Mouse (Mus musculus) embryonic stem cell, embryonic (primary cell): Measurements from ENCODE around the gene Lrrc4c.

ENCODE experiments used
- CTCF ChIA-PET, 4 experiments: fragments of 300-600 bp in 2 of 4; fragments of 350-600 bp in 2 of 4; sonication (Branson Sonifier 250); formaldehyde crosslinking; loops; one replicate each; lab custom pipeline; 2022; ENCODE audit warnings: inconsistent platforms in 2 of 4; lab: Charles Lee
- POLR2A ChIA-PET, 4 experiments: fragments of 300-600 bp in 2 of 4; fragments of 350-600 bp in 2 of 4; sonication (Branson Sonifier 250); formaldehyde crosslinking; loops; one replicate each; lab custom pipeline; 2022; ENCODE audit warnings: antibody characterized with exemption in 4 of 4, inconsistent platforms in 1 of 4; lab: Charles Lee

Gene Lrrc4c

DNA sequence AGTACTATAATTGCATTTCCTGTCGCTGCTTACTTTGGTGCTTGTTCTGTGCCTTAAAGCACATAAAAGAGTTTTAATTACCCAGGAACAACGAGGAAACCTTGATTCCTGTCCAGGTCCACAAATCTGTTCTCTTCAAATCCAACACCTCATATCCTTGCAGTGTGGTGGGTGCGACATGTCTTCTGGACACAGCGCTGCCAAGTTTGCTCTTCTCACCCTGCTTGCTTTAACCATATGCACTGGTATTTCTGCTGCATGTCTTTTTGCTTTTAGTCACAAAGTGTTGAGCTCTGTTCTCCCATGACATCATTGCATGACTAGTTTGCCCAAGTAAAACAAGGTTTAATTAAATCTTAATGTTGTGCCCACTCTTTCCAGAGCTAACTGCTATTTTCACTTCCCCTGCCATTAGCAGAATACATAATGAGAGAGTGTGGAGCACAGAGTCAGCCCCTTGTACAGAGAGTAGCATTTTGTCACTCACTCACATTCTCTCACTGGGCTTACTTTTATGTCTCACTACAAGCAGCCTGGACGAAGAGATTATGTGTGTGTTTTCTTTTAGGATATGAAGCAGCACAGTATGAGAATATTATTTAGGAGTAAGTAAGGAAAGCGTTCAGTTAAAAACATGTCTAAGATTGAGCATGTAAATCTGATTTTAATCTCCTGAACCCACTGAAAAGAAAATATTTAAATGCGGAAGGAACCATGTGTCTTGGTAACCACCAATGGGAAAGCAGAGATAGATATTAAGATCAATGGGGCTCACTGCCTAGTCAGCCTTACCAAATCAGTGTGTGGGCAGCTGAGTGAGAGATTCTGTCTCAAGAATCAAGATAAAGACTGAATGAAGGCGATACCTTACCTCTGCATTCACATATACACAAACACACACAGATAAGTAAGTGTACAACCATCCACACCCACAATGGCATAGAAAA is 1096.7 kb downstream of the Lrrc4c start:
- POLR2A ChIA-PET: no interaction called here
- CTCF ChIA-PET: no interaction called here

DNA sequence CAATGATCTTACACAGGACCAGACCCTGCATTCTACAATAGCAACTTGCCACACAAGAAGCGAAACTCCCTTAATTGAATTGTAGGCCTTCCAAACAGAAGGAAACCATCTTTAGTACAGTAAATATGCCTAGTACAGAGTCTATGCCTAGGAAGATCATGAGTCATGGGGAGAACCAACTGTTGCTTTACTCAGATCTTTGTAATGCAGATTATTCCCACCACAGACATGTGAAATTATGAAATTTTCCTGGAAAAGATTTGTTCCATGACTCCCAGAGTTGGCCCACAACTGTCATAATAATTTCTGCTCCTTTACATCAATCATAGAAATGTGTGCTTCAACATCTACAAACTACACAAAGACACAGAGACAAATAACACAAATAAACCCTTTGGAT is 1116.2 kb downstream of the Lrrc4c start:
- ChIA-PET CTCF (no interaction called here), POLR2A (no interaction called here)

DNA sequence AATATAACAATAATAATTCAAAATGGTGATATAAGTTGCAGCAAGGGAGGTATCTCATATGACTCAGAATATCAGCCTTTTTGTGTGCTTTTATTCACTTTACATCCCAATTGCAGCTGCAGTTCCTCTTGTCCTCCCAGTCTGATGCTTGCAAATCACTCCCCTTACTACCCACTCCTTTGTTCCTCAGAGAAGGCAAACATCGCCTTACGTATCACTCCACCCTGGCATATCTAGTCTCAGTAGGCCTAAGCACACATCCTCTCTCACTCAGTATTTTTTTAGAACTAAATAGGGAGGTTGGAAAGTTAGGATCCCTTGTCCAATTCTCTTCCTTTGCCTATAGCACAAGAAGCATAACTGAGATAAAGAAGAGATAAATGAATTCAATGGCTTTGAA is 1117.6 kb downstream of the Lrrc4c start:
- ChIA-PET CTCF (no interaction called here), POLR2A (no interaction called here)

- POLR2A ChIA-PET: no interaction called here
- CTCF ChIA-PET: no interaction called here
Observed at GRCm38 (mm10) chr2:97437767-97438166, 1119.8 kb downstream of the Lrrc4c start.

- CTCF ChIA-PET: no interaction called here
- POLR2A ChIA-PET: no interaction called here
Observed at GRCm38 (mm10) chr2:97463573-97463972, 1145.6 kb downstream of the Lrrc4c start.

DNA sequence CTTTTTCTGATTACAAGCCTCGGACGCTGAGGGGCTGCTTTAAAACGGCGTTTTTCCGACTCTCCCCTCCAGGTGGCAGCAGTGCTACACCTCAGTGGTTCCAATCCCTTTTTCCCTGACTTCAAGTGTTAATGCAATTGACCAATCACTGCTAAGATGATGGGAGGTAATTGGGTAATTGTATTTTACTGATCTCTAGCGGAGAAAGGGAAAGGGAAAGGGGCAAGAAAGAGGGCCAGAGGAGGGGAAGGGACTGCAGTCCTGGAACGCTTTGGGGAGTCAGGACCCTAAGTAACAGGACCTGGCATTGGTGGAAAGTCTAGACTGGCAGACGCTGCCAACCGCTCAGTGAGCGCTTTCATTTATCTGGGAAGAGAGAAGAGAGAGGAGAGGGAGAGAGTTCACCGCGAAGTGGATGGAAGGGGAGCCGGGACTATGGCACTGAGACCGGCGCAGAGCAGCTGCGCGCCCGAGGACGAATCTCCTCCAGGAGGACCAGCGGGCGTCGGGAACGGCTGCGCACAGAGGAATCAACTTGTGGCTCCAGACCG is 1148.3 kb downstream of the Lrrc4c start:
- ChIA-PET CTCF (interaction anchor here in 2 of 4 experiments (0.5 to 0.7 kb wide), 2 partner anchors 19 to 426 kb away, joined by 3 to 8 read pairs; no protein-coding TSS in a partner anchor), POLR2A (interaction anchor here in 1 of 4 experiments (0.6 kb wide), 1 partner anchor 35 kb away, joined by 3 read pairs; no protein-coding TSS in a partner anchor)

- ChIA-PET POLR2A (no interaction called here), CTCF (interaction anchor here in 1 of 4 experiments (0.5 to 0.6 kb wide), 2 partner anchors 20 to 425 kb away, joined by 3 to 8 read pairs; no protein-coding TSS in a partner anchor)
Observed at GRCm38 (mm10) chr2:97467031-97467549, 1149.1 kb downstream of the Lrrc4c start.

GRCm38 (mm10) chr2:97467664-97468063 is 1149.7 kb downstream of the Lrrc4c start:
- POLR2A ChIA-PET: no interaction called here
- CTCF ChIA-PET: interaction anchor here in 1 of 4 experiments (0.6 kb wide), 1 partner anchor 21 kb away, joined by 3 read pairs; no protein-coding TSS in a partner anchor

DNA sequence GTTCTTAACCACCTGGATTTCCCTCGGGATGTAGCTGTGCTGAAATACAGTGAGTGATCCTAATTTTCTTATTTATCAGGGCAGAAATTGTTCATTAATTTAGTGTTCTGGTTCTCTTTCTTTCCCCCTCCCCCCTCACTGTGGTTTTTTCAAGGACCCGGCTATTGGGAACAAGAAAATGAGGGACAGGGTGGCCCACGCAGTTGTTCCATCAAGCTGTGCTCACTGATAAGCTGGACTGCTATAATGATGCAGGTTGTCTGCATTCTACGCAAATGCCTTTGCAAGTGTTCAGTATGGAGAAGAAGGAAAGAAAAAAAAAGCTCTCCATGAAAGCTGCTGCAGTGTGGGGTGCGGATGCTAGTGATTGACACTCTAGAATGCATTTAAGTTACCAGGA is 1150.4 kb downstream of the Lrrc4c start:
- CTCF ChIA-PET: no interaction called here
- POLR2A ChIA-PET: no interaction called here

DNA sequence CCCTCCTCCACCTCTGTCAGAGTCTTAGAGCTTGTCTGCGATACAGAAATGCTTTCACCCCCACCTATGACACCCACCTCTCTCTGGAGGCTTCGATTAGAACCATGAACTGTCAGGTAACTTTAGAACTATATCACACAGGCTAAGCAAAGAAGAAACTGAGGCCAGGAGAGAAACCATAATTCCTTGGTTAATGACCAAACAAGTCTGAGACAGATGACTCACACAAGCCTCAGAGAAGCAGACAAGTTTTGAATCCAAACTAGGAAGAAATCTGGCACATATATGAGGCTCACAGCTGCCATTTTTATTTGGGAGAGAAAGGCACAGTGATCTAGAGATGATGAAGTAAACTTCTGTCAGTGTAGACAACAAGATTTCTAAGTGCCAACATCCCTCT is 1151.4 kb downstream of the Lrrc4c start:
- ChIA-PET POLR2A (no interaction called here), CTCF (no interaction called here)

- CTCF ChIA-PET: no interaction called here
- POLR2A ChIA-PET: no interaction called here
Observed at GRCm38 (mm10) chr2:97478175-97478924, 1160.4 kb downstream of the Lrrc4c start.

DNA sequence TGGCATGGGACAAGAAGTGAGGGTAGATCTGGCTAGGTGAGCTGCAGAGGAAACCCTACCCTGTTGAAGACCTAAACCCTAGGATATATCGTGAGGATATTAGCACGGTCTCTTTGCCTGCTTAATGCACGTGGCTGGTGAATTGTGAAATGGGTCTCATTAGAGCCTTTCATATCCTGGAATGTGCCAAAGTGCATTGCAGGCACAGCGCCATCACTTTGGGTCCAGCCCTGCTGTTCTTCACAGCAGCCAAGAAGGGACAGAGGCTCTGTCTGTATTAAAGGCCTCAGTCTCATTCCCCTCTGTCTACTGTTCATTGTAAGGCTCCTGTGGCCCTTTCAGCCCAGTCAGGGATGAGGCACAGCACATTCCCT is 1160.9 kb downstream of the Lrrc4c start:
- CTCF ChIA-PET: no interaction called here

DNA sequence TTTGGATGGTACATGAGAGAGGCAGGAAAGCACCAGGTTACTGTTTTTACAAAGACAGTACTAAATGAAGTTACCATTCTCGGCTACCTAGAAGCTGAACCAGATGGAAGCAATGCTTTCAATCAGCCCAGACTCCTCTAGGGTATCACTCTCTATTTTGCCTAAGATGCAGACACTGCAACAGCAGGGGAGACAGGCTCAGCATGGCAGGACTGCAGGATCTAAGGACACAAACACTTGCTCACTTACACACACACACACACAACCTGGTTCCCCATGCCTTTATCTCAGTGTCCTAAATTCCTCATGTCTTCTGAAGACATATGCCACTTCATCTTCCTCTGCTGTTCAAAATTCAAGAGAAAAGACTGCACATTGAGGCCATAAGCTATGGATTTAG is 1167.0 kb downstream of the Lrrc4c start:
- CTCF ChIA-PET: no interaction called here
- POLR2A ChIA-PET: no interaction called here

More for the DNA sequence above, 1160.9 kb downstream of the Lrrc4c start:
- POLR2A ChIA-PET: no interaction called here

DNA sequence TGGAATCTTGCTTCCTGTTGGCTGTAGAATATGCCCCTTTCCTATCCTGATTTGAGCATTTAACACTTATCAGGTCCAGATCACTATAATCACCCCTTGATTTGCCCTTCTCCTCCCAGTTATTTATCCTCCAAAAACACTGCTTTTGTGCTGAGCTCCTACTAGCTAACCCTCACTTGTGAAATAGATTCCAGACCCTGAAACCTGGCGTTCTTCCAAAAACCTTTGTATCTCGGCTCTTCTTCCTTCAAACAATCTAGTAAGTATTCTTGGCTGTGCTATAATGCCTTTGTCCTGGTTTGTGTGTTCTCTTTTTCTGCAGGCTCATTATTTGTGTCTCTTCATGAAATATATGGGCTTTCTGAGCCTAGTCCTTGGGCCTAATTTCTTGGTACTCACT is 1167.6 kb downstream of the Lrrc4c start:
- POLR2A ChIA-PET: no interaction called here

GRCm38 (mm10) chr2:97487567-97487966 is 1169.6 kb downstream of the Lrrc4c start:
- POLR2A ChIA-PET: no interaction called here
- CTCF ChIA-PET: no interaction called here

More for the DNA sequence above, 1167.6 kb downstream of the Lrrc4c start:
- CTCF ChIA-PET: no interaction called here

DNA sequence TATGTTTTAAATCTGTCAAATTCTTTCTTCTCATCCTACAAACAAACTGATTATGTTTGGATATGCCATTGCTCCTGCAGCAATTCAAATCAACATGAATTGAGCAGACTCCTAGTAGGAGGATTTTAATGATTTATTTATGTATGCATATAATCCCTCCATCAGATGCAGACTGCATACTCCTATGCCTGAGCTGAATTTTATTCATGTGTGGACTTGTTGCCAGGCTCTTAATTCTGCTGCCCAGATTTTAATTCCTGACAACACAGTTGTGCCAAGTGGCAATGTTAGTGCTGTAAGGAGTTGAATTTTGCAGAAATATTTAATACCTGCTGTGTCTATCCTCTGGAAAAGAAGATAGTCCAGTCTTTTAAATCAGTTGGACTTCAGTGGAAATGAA is 1179.1 kb downstream of the Lrrc4c start:
- POLR2A ChIA-PET: no interaction called here
- CTCF ChIA-PET: no interaction called here

- ChIA-PET CTCF (no interaction called here), POLR2A (no interaction called here)
Observed at GRCm38 (mm10) chr2:97502501-97502900, 1184.5 kb downstream of the Lrrc4c start.

DNA sequence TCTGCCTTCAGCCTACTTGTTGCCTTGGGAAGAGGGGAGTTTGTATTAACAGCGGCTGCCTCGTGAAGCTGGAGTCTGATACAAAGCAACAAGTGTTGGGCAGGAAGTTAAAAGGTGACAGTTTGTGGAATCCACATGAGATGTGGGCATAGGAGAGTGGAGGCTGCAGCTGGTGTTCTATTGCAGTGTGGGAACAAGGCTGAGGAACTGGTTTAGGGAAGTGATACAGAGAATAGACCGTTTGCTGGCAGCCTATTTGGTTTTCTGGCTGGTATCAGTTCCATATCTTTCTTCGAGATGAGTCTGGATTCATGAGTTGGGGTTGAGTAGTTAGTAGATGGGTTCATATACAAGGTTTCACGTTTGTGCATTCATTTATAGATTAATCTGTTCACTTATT is 1186.9 kb downstream of the Lrrc4c start:
- POLR2A ChIA-PET: no interaction called here
- CTCF ChIA-PET: no interaction called here

DNA sequence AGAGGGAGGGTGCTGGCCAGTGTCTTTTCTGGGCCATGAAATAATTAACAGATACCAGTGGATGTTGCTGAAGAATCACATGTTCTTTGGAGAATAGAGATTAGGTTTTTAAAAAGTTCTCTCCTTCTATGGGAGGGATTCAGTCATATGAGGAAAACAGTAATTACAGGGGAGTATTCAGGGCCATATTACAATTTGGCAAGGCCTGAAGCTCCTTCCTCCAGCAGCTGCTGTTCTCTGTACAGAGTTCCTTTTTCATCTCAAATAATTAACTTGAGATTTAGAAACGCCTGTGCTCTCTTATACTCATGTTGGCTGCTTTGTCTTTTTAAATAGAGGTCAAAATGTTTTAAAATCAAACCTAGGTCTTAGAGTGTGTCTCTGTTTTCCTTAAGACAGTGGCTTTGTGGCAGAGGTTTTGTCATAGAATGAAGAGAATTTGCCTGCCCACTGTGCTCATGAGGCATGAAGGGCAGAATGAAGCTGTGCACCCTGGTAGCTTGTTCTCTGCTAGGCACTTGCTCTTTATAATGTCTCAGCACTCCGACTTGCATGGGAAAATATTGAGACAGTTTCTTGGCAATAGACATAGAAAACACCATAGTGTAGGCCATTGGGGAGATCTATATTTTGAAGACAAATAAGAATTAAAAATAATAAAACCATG is 1206.4 kb downstream of the Lrrc4c start:
- CTCF ChIA-PET: no interaction called here
- POLR2A ChIA-PET: no interaction called here
